Mouse (Mus musculus) heart, adult 9 months (tissue): ENCODE data around the gene Rin2.

Experiments
- DNase-seq, 2 experiments: peaks; one replicate each; pipeline ENCODE4 v3.0.0; 2022; ENCODE audit warnings: low spot score in 2 of 2

Rin2 gene

GRCm38 (mm10) chr2:145730905-145731304, 55.9 kb downstream of the Rin2 start:
- DNase-seq: no peak

GRCm38 (mm10) chr2:145735079-145735478, 60.1 kb downstream of the Rin2 start:
- no peak for DNase-seq

- no peak for DNase-seq
Measured at GRCm38 (mm10) chr2:145736543-145736942, 61.5 kb downstream of the Rin2 start.

GRCm38 (mm10) chr2:145737196-145737595, 62.2 kb downstream of the Rin2 start:
- DNase-seq: no peak

GRCm38 (mm10) chr2:145740729-145741128, 65.7 kb downstream of the Rin2 start:
- peak in 1 of 2 experiments; percentile 21 for DNase-seq

- no peak for DNase-seq
Measured at GRCm38 (mm10) chr2:145742795-145743710, 68.0 kb downstream of the Rin2 start.

GRCm38 (mm10) chr2:145746406-145746805, 71.4 kb downstream of the Rin2 start:
- no peak for DNase-seq

GRCm38 (mm10) chr2:145749645-145750044, 74.6 kb downstream of the Rin2 start:
- DNase-seq: no peak

- DNase-seq: peak in 1 of 2 experiments; percentile 14
Measured at GRCm38 (mm10) chr2:145752572-145752971, 77.6 kb downstream of the Rin2 start.

GRCm38 (mm10) chr2:145753973-145754372, 79.0 kb downstream of the Rin2 start:
- DNase-seq: no peak

GRCm38 (mm10) chr2:145755864-145756822, 81.1 kb downstream of the Rin2 start:
- DNase-seq: no peak

GRCm38 (mm10) chr2:145760121-145760520, 85.1 kb downstream of the Rin2 start:
- DNase-seq: peak in 1 of 2 experiments; percentile 22

GRCm38 (mm10) chr2:145761436-145761835, 86.4 kb downstream of the Rin2 start:
- no peak for DNase-seq

- DNase-seq: no peak
Measured at GRCm38 (mm10) chr2:145769964-145770363, 94.9 kb downstream of the Rin2 start.

GRCm38 (mm10) chr2:145770730-145771536, 95.9 kb downstream of the Rin2 start:
- DNase-seq: peak; percentile 61 to 70

- DNase-seq: no peak
Measured at GRCm38 (mm10) chr2:145783247-145783646, 108.2 kb downstream of the Rin2 start.

GRCm38 (mm10) chr2:145784246-145784935, 109.4 kb downstream of the Rin2 start:
- DNase-seq: no peak

- no peak for DNase-seq
Measured at GRCm38 (mm10) chr2:145784964-145785363, 109.9 kb downstream of the Rin2 start.

- DNase-seq: peak; percentile 46 to 53
Measured at GRCm38 (mm10) chr2:145785758-145786617, 111.0 kb downstream of the Rin2 start.

GRCm38 (mm10) chr2:145786618-145786932, 111.6 kb downstream of the Rin2 start:
- DNase-seq: no peak
